Mouse (Mus musculus) B cell, adult 2 months (primary cell): ENCODE results near the gene Ankrd60.
A peak's percentile ranks its signal among the peaks of the same experiment; 100 is the strongest.

Experiments used
- DNase-seq, 2 experiments: peaks; one replicate each; pipeline ENCODE4 v3.0.0; 2022

Gene Ankrd60

DNA sequence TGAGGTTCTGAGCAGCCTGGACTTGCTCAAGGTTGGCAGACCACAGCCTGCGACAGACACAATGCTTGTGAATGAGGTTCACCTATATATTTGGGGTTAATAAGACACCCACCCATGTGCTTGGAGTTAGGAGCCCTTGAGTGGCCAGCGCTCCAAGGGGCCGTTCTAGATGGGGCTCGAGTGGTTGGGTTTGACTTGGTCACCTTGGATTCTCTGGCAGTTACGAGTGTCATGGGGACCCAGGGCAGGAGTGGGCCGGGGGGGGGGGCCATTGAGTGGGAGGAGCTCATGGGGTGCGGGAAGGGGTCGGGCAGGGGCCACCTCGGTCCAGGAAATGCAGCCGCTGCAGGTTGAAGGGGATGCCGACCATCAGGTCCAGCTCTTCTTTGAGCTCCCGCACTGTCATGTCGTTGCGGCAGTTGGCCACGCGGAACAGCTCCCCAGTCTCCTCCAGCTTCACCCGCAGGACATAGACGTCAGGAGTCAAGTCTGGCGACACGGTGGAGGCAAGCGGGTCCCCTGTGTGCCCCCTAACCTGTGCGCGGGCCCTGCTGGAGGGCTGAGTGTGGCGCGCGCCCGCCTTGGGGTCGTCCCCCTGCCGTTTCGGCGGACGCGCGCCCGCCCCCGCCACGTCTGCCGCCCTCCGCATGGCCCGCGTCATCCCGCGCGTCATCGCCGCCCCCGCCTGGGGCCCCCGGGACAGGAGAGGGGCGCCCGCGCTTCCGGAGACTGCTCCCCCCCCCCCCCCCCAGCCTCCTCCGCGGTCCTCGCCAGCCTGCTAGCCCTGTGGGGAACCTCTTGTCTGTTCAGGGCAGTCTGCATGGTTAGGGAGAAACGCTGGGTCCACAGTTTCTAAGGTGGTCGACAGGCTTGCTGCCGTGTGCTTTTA, at the start of gene Ankrd60:
TSS of gene Ankrd60 (minus strand) at position 697 of the 889 bp plus-strand sequence.
- DNase-seq, result peak; percentile 90 to 92

DNA sequence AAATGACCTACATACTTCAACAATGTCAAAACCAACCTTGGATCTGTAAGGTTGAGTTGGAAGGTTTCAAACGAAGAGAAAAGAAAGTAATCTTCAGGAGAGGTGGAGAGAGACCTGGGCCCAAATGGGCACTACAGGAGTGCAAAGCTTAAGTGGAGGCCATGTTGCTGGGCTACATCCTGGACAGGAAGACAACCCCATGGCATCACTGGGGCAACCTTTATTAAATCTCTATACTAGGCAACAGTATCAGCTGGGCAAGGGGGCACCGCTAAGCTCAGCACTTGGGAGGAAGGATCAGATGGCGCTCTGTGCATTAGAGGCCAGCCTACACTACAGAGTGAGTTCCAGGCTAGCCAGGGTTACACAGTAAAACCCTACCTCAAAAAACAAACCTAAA, 47.6 kb upstream of the Ankrd60 start:
- DNase-seq, result no peak

DNA sequence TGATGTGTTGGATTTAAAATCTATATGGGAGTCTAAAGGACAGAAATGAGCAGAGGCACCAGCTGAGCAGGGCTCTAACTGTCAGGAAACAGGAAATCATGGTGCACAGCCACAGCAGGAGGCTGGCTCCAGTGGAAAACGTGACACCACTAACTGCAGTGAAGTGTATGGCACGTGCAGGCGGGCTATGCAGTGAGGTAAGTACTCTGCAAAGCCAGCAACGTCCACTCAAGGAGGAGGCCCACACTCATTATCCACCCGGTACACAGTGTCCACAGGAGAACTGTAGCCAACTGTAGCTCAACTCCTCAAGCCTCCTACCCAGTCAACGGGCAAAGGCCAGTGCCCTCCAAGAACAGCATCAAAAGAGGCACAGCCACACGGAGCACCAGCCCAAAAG, 46.5 kb upstream of the Ankrd60 start:
- DNase-seq, result no peak

DNA sequence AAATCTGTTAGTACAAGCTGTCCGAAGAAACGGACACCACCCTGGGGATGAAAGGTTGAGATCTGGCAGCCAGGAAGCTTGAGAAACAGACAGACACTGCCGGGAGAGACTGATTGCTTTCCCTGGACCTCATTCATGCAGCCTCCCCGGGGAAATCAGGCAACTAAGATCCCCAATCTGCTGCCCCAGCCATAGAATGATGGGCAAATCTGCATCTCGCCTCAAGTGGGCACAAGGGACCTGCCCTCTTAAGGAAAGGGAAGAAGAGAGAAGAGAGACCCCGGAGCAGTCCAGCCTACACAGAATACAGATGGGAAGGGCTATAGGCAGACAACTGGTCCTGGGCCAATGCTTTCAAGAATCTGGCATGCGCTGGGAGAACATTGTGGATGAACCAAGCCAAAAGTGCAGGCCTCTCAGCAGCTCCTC, 44.0 kb upstream of the Ankrd60 start:
- DNase-seq, result no peak

DNA sequence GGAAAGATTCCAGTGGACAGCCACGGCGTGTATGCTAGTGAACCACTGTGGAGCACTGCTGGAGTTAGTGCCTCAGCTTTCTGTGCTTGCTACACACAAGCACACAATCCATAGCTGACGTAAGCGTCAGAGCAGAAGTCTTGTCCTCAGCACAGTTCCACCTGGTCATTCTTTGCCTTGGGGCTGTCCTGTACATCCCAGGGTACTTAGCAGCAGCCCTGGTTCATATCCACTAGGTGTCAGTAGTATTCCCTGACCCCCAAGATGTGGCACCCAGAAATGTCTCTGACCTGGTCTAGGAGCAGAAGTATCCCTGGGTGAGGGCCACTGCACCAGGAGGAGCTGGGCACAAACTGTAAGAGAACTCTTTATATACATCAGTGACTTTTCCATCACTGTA, 42.5 kb upstream of the Ankrd60 start:
- DNase-seq, result no peak

DNA sequence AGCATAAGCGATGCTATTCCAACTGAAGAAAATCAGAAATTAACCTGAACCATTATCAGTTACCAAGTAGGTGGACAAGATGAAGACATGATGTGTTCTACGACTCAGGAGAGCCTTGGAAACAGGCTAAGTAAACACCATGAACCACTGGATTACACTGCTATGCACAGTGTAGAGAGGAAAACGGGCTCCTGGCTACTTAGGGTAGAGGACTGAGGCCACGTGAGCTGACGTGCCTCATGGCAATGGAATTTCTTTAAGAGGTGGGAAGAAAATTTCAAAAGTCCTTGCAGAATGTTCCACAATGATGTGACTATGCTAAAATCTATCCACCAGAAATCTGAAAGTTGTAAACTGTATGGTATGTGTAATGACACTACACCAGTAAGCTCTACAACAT, 41.0 kb upstream of the Ankrd60 start:
- DNase-seq, result no peak

DNA sequence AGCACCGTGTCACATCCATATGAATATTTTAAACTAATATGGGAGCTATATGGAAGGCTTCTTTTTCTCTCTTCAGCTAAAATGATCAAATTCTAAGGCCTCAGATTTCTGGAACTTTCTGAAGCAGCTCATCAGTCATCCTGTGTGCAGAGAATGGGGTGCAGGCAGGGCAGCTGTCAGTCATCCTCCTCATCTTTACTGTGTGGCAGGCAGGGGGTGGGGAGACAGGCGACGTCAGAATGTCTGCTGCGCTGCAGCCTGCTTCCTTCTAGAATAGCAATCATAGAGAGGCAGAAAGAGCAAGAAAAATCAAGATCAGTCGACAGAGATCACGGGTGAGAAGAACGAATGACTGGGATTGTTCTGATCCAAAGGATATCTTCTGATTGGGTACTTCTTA, 38.0 kb upstream of the Ankrd60 start:
- DNase-seq, result no peak

DNA sequence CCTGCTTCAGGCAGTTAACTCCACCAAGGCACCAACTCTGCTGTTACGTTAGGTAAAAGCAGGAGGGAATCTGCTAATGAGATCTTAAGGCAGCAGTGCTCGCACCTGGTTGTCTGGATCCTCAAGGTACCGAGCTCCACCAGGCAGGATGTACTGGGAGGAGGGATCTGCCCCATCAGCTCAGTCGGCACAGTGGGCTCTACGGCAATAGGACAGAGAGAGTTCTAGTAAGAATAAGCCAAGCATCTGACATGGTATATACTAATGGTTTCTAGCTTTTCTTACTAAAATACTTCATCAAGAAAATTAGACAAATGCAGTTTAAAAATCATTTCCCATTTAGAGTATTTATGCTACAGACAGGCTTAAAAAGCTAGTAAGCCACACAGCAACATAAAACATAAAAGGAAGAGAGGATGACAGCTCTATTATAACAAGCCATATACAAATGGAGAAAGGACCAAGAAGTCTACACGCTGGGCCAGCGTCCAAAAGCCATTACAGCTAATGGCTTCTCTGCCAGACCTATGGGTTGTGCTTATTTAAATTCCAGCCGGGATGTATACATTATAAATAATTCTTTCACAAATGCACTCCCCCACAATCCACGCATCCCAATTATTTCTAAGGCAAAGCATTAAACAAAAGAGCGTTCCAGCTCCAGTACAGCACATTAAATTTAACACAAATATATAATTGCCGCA, 37.4 kb upstream of the Ankrd60 start:
- DNase-seq, result no peak

DNA sequence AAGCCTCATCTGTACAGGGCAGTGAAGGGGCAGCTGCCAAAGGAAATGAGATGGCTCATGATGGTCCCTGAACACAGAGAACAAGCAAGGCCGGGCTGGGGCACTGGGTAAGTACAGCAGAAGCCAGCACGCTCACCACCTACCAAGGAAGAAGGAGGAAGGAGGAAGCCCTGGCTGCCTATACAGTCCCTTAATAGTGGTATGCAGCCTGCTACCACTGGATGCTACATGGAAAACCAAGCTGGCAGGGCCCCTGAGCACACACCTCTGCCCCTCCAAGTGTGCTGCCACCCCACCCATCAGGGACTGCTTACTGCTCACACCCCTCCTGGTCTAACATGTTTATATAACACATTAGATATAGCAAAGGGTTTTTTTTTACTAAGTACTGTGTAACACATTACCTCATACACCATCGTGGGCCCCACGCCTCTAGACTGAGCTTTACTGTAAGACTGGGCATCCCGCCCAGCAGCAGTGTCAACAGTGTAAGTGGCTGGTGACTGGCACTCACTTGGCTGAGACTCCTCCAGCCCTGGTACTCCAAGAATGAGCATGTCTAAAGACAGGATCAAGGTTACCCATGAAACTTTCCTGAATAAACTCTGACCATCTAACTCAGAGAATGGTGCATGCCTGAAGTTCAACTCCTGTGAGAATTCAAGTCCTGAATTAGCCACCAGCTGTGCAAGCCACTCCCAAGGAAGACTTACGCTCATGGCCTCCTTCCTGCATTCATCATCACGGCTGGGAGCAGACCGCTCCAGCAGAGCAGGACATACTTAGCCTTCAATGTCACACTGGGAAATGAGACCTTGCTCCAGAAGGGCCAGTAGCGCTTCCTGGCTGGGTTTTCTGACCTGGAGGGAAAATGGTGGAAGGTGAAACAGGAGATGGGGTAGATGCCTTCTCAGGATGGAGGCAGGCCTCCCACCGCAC, 30.1 kb upstream of the Ankrd60 start:
- no peak for DNase-seq

DNA sequence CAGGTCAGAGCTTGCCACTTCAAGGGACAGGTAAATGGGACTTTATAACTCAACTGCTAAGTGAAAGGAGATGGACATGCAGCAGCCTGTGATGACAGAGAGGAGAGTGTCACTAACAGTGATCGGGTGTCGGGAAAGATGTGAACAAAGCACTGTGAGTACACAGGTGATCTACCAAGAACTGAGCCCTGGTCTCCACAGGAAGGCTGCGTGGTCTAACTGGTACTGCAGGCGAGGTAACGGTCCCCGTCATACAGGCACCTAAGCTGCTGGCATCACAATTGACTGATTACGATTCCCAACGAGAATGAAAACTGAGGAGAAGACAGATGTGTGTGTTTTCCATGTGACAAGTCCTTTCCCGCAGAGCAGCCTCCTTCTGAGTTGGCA, 28.2 kb upstream of the Ankrd60 start:
- DNase-seq, result no peak

DNA sequence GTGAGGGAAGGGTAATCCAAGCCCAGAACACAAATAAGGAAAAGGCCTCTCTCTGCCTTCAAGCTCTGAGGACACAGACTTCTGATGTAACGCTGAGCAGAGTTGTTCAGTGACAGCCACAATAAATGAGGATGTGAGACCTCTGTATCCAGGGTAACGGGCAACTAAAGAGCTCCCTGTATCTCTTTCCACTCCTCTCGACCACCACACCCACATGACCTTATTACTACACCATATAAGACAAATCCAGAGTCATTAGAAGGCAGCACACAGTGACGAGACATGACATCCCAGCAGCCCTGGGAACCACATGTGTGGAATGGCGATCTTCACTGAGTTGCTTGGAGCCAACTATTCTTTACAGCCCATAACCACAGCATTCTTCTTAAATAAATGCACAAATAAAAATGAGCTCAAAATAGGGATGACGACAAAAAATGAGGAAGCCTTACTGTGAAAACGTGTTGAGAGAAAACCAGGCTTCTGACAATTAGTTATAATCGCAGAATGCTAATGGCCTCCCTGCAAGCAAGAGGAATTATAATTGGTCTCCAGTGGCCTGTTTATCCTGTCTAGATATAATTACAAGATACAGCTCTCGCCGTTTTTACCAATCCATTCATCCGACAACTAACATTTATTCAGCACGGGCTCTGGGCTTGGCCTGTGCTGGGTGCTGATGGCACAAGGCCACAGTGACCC, 27.7 kb upstream of the Ankrd60 start:
- DNase-seq, result no peak

DNA sequence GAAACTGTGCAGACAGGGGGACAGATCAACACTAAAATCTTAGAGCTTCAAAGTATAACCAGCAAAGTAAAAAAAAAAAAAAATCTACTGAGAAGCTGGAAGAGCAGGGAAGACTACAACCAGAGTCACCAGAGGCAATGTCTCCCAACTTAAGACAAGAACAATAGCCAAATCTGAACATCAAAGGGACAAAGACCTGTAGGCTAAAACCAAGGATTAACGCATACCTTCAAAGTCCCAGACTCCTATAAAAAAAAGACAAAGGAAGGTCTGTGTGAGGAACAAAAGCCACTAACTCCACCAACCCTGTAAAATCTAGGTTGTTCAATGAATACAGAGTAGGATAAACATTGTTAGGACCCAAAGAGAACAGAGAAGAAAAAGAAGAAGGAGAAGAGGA, 23.7 kb upstream of the Ankrd60 start:
- DNase-seq, result no peak

DNA sequence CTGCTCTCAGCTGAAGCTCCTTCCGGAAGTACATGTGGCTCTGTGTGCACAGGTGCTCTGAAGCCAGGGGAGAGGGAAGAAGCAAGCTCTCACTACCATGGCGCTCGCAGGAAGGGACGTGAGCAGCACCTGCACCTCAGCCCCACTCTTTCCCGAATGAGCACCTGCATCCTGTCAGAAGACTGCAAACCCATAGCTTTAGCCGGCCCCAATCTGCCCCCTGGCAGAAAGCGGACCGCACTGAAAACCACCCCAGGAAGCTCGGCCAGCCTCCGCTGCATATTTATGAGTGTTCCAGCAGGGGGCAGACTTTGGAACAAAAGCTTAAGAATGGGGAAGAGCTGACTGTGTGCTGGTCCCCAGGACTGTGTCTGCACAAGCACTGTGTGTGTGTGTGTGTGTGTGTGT, 17.2 kb upstream of the Ankrd60 start:
- peak; percentile 45 to 50 for DNase-seq

DNA sequence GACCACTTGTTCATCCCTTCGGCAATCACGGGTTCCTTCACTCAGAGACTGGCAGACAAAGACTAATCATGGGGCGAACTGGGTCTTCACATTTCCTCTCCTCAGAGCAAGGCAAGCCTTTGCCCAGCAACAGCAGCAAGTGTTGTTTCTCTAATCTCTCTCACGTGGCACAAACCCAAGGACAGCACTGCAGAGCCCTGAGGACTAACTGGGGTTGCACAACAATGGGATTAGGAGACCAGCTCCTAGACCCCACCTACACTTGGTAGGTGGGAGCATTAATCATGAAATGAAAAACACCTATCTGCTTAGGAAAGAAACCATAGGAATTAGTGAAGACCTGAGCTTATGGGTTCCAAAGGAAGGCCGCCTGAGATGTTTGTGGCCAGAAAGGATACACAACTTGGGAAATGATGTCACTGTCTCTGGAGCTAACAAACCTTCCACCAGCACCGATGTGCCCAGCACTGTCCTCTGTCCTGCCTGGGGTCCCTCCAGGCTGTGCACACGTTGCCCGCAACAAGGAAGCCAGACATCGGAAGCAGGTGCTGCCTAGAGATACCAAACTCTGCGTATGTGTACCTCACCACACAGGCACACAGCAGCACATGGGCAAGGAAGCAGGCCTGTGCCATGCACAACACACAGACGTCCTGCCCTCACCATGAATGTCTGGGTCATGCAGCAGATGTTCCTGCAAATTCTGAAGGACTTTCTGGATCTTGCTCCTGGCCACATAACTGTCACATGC, 16.3 kb upstream of the Ankrd60 start:
- DNase-seq, result no peak

DNA sequence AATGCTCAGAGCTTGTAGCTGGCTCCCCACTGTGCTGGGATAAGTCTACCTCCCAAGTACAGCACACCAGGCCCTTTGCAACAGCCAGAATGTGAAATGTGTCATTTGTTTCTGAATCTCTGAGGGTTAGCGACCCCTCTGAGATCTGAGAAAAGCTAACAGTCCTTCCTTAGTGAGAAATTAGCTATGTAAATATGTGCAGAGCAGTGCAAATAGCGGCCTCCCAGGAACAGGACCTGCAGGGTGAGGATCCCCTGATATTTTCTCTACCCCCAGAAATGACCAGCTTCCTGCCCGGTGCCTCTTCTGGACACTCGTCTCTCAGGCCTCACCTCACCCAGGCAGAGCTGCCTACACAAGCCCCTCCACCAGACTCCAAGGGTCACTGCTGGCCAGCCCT, 15.7 kb upstream of the Ankrd60 start:
- no peak for DNase-seq

DNA sequence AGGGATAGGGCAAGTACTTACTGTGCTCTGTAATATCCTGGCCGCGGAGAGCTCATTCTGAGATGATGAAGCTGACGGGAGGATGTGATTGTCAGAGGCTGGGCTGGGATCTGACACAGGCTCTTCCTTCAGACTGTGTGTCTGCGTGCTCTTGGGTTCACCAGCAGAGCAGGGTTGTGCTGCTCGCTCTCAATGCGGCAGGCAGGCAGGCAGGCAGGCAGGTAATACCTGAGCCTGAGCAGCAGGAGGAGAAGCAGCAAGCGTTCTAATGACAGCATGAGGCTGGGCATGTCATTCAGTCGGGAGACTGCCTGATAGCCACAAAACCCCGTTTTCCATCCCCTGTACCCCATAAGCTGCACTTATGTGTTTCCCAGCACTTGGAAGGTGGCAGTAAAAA, 14.6 kb upstream of the Ankrd60 start:
- no peak for DNase-seq

DNA sequence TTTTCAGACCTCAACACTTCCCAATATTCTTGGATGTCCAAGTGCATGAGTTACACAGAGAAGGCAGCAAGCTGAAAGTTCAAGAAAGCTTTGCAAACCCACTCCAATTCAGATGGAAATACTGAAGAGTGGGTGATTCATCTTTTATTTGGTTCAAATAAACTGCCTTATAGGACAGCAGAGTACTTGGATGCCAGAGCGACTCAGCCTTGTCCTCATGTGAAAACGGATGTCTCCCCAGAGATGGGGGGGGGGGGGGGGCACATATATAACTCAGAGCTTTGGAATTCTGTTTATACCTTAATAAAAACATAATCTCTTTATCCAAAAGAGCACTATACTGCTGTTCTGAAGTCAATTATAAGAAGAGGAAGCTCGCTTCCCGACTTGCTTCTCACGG, 9.2 kb upstream of the Ankrd60 start:
- DNase-seq, result no peak

DNA sequence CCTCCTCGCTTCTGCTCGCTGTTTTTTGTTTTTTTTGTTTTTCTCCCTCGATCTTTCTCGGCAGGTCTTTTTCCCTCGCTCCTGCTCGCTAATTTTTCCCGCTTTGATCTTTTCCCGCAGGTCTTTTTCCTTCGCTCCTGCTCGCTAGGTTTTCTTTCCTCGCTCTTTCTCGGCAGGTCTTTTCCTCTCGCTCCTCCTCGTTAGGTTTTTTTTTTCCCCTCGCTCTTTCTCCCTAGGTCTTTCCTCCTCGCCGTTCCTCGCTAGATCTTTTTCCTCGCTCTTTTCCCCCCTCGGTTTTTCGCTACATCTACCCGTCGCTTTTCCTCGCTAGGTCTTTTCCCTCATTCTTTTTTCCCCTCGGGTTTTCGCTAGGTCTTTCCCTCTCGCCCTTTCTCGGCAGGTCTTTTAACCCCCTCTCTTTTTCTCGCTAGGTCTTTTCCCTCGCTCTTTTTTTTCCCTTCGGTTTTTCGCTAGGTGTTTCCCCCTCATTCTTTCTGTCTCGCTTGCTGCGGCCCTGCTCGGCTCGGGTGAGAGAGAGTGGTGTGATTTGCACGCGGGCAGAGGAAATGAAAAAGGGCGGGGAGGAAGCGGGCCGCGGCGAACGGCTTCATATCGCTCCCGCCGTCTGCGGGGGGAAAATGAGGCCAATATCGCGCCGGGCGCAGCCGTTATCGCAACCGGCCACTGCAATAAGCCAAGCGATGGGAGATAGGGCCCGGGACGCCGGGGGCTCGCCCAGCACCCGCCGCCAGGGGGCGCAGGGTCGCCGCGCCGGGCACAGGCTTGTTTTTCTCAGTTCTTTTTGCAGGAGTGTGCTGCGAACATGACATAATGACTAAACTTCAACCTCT, 8.2 kb upstream of the Ankrd60 start:
- DNase-seq, result peak; percentile 85 to 88

DNA sequence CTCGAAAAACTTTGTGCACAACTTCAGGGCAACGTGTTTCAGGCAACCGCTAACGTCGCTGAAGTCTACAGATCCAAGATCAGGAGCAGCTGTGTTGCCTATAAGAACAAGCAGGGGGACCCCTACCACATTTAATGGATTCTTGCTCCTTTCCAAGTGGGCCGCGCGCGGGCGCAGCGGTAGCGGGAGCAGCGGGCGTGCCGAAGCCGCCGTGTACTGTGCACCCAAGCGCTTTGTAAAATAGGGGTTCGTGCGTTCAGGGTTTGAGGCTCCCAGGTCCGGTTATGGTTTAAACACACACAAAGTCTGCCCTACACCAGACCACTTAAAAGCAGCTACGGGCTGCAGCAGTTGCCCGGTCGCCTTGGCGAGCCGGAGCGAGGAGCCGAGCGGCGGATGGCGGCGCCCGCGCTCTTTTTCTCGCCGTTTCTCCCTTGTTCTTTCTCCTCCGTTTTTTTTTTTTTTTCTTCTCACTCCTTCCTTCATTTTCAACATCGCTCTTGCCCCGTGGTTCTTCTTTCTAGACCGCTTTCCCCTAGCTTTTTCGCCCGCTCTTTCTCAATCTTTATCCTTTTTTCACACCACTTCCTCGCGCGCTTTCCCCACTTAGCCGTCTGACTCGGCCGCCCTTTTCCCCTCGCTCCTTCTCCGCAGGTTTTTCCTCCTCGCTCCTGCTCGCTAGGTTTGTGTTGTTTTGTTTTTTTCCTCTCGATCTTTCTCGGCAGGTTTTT, 7.4 kb upstream of the Ankrd60 start:
- peak; percentile 38 to 49 for DNase-seq

DNA sequence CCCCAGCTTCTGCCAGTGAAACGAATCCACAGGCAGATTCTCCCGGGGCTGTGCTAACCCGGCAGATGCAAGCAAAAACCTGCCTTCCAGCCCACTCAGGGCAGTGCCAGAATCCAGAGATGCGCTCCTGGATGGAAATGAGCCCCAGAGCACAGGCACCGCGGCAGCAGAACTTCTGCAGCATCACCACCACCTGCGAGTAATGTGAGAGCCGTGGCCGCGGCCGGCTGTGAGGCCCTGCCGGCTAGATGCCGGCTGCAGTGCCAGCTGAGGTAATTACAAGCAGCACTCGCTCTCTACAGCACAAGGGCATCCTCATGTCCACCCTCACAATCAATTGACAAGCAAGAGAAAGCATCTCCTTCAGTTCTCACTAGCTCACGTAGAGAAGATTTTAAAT, 6.2 kb upstream of the Ankrd60 start:
- DNase-seq, result no peak
